Mouse (Mus musculus): ENCODE measurements at regions not wholly inside any gene's neighbourhood (a gene's known extent, or its start where the extent isn't known, plus 50 kb on each side); places are given as distances from the start of the nearest gene placed in this dataset.

- TF ChIP-seq CHD2 (IDR thresholded peaks at IDR 0.05; ENCODE audit: low read depth, low read length) (no peak), HCFC1 (IDR thresholded peaks at IDR 0.05; ENCODE audit: borderline replicate concordance, insufficient read depth, low read length) (no peak), ZNF384 (IDR thresholded peaks at IDR 0.05; ENCODE audit: low read depth, low read length) (no peak), MAFK (IDR thresholded peaks at IDR 0.05; ENCODE audit: insufficient read depth, low read depth, low read length) (no peak)
Observed at GRCm38 (mm10) chr11:19847910-19848309, 76.3 kb upstream of the Spred2 start.

All from ES-E14 (cell line).